Mouse (Mus musculus): ENCODE data around the gene 4933434E20Rik. TPM values are rescaled to one million over a fixed set of nuclear protein-coding genes. Genes with fewer than 3 reads are reported as not detected.

The 4933434E20Rik gene
- total RNA-seq (2021), result 10 to 100 TPM; 81.6 to 85.9 TPM
- long read RNA-seq, experiment 1, transcript 4933434E20Rik-206 (7 exons, 2,510 nt), result major isoform, 50 of 69 reads
- long read RNA-seq, experiment 1, partial matches to known transcripts, result 3 of 69 reads
- long read RNA-seq, experiment 1, other reads (novel, unspliced or antisense), result 12 of 69 reads
- long read RNA-seq, experiment 2, transcript 4933434E20Rik-206 (7 exons, 2,510 nt), result major isoform, 9 of 13 reads
- long read RNA-seq, experiment 2, partial matches to known transcripts, result 0 of 13 reads
- long read RNA-seq, experiment 2, other reads (novel, unspliced or antisense), result 3 of 13 reads

DNA sequence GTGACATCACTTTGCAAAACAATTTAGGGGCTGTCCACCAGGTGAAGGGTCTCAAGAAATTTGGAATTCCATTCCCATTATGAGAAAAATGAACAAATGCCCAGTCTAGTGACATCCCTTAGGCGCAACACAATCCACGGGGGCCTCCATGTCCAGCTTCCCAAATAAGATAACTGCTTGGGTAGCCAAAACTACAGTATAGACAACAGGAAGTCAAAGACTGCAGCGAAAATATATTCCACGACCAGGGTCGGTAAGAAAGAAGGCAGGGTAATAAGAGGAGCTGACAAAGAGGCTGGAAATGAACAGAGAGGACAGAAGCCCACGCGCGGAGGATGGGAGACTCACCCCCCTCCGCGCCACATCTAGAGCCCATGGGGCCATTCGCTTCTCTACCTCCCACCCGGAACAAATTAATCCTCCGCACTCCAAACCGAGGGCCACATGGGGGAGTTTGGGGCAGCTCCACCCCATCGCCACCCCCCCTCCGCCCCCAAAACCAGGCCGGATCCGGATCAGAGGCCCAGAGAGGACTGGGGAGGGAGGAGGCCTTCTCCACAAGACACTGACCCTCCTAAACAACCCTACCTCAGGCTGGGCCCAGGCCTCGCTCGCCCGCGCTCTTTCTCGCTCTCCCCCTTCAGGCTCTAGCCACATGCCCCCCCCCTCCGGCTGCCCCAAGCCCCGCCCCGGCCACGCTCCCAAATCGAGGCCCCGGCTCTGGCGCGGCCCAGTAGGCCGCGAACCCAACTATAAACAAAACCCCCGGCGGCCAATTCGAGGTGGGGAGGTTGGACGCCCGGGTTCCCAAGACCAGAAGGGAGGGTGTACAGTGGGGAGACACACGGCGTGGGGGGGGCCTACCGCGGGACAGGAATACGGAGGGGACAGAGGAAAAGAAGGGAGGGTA is at the start of gene 4933434E20Rik:
Gene 4933434E20Rik (plus strand): TSS at position 196 of the 910 bp plus-strand sequence.
- DNase-seq, result peak; percentile 64 to 73

- no peak for DNase-seq
Measured at GRCm38 (mm10) chr3:90004091-90004796, 47.2 kb upstream of the 4933434E20Rik start.

DNA sequence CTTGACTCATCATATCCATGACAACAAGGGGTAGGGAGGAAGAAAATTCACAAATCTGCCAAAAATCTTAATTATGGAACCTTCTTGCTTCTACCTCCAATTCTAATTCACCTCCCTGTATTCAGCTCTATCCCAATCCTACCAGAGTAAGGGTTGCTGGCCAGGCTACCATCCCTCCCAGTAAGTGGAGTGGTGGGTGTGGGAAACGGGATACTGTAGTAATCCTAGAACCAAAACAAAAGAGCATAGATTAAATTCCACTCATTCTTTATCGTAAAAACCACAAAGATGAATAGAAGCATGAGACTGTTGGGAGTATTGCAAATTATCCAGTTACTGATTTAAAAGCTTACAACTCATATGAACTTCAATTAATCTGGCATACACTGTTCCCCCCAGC is 41.1 kb upstream of the 4933434E20Rik start:
- no peak for DNase-seq

DNA sequence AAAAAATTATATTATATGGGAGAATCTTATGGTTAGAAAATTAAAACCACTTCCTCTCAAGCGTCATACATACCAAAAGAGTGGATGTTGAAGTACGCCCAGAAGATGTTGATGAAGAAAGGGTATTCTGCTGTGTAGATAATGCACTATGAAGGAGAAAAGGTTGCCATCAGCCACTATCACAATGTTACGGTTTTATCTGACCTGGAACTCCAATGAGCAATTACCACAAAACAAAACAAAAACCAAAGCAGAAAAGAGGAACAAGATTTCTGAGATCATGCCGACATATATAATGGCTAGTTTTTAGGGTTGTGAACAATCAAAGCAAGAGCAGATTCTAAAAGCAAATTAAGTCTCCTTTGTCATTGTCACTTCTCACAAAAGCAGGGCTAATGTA is 34.8 kb upstream of the 4933434E20Rik start:
- DNase-seq, result no peak

GRCm38 (mm10) chr3:90034653-90035052 is 16.8 kb upstream of the 4933434E20Rik start:
- DNase-seq, result no peak

DNA sequence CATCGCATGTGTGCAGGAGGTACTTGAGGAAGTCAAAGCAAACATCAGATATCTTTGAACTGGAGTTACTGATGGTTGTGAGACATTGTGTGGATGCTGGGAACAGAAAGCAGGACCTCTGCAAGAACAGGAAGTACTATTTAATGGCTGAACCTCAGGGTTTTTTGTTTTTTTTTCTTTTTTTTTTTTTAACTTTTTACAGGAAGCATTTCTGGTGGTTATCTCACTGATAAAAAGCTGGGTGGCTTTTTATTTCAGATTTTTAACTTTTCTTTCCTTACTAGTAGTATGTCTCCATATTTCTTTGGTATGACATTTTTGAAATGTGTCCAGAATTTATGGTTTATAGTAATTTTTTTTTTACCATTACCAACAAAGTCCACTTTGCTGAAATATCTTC is 15.2 kb upstream of the 4933434E20Rik start:
- no peak for DNase-seq

DNA sequence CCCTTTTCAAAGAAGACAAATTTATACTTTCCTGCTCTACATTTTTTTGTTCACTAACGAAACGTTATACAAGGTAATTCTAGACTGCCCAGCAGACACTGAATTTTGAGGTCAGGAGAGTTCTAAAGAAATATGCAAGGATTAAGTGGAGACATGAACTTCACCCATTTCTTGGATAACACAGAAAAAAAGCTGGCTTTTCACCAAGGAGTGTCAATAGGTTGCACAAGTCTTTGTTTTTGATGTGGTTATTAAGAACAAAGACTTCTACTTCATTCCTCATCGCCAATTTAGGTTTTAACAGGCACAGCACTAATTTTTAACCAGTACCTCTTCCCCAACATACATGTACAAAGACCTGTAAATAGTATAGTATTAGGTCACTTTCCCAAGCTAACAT is 1.7 kb upstream of the 4933434E20Rik start:
- DNase-seq, result no peak

DNA sequence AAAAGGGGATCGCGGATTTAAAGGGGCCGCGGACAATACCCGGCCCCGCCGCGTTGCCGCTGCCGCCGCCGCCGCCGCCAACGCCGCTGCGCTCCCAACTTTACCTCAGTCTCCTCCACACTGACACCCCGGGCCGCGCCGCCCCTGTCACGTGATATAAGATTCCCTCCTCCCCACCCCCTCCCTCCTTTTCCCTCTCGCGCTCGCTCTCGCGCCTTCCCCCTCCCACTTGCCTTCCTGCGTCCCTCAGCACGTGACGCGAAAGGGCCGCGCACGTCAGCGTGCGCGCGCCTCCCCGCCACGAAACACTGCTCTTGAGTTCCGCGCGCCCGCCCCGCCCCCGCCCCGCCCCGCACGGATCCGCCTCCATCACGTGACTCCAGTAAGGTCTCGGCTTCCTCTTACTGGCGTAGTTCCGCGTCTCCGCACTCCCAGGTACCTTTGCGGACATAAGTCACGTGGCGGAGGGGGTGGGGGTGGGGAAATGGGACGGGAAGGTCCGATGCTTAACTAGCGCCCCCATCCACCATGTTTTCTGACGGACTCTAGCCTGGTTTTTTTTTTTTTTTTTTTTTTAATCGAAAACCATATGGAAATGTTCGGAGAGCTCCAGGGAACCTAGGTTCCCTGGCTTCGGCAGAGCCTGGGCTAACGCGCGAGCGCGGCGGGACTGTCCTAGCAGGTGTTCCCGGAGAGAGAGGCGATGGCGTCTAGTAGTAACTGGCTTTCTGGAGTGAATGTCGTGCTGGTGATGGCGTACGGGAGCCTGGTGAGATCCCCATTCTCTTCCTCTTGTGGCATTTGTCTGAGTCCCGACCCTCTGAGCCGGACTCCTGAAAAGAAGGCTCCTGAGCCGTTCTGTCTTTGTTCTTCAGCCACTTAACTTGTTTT is 1.2 kb downstream of the 4933434E20Rik start, which contains the start of gene Ubap2l:
Gene Ubap2l (minus strand): TSS at position 278 of the 891 bp plus-strand sequence.
- peak; percentile 95 to 96 for DNase-seq

GRCm38 (mm10) chr3:90061549-90061948 is 10.1 kb downstream of the 4933434E20Rik start:
- no peak for DNase-seq

GRCm38 (mm10) chr3:90062539-90062938 is 11.1 kb downstream of the 4933434E20Rik start:
- no peak for DNase-seq

DNA sequence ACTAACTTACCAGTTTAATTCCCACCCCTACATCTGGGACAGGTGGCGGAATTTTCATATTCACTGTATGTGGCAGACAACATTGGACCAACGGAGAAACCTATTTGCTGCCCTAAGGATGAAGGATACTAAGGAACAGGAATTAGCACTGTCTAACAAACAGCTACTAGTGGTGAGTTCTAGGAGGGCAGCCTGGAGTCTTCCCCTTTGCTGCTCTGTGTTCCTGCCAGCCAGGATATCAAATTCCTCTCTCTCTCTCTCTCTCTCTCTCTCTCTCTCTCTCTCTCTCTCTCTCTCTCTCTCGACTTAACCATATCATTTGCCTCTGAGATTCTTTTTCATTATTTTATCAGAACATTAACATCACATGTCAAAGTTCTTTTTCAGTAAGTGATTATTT is 12.9 kb downstream of the 4933434E20Rik start:
- no peak for DNase-seq

DNA sequence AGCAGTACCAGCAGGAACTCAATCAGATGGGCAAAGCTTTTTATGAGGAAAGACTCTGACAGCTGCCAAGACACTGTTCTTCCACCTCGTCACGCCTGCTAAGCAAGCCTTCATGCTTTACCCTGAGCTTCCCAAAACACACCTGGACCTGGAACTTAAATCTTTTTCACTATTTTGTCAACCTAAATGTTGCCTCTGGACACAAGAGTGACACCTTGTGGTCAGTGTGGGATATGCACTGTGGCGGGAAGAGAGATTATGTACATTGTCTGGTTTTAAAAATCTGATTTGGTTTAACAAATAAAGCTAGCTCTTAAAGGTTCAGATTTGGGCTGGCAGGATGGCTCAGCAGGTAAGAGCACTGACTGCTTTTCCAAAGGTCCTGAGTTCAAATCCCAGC is 14.1 kb downstream of the 4933434E20Rik start:
- peak; percentile 35 to 40 for DNase-seq

DNA sequence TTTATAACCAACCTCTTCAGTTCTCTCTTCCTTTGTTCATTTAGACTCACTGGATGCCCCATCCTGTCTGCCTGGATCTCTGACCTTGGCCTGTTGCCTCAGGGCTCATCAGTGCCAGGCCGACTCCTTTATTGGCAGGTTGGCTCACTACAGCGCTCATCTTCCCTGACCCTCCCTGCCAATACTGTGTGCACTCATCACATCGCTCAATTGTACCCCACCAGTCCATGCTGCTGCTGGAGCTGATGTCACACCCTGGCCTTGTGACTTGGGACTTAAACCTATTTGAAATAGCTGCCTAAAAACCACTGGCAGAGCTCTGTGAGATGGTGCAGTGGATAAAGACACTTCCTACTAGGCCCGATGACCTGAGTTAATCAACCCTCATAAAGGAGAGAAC is 16.4 kb downstream of the 4933434E20Rik start:
- DNase-seq, result peak; percentile 21 to 62

DNA sequence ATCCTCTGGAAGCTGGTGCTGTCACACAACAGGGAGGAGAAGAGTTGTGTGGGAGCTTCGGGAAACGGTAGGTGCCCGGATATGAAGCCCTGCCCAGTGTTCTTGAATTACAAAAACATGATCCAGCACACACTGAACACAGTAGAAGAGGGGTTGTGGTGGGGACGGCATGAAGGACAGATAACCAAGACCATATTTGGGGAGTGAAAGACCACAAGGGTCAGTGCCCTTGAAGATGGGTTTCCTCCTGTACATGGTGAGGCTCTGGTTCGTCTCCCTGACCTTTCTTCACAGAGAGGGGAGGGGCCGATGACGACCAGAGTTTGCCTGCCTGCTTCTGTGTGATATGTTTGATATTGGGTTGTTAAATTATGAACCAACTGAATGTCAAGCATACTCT is 18.3 kb downstream of the 4933434E20Rik start:
- peak in 1 of 2 experiments; percentile 24 for DNase-seq

DNA sequence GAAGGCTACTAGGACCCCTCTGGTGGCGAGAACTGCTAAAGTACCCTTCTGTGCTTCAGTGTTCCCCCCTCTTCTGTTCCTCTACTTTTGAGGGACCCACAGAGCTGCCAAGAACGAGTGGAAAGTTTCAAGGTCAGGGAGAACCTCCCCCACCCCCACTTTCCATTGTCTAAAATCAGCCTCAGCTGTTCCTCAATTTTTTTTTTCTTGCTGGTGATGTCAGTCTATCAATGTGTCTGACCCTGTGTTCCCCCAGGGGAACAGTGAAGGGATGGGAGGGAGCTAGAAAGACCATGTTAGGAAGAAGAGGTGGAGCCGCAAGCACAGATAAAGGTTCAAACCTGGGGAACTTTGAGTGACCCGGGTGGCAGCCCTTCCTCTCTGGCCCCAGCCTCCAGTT is 20.9 kb downstream of the 4933434E20Rik start, which contains the start of gene Tpm3:
Gene Tpm3 (plus strand): TSS at position 356 of the 400 bp plus-strand sequence.
- no peak for DNase-seq

- peak; percentile 78 to 84 for DNase-seq
Measured at GRCm38 (mm10) chr3:90076921-90077716, 25.7 kb downstream of the 4933434E20Rik start.

GRCm38 (mm10) chr3:90078224-90078623 is 26.8 kb downstream of the 4933434E20Rik start:
- DNase-seq, result no peak

DNA sequence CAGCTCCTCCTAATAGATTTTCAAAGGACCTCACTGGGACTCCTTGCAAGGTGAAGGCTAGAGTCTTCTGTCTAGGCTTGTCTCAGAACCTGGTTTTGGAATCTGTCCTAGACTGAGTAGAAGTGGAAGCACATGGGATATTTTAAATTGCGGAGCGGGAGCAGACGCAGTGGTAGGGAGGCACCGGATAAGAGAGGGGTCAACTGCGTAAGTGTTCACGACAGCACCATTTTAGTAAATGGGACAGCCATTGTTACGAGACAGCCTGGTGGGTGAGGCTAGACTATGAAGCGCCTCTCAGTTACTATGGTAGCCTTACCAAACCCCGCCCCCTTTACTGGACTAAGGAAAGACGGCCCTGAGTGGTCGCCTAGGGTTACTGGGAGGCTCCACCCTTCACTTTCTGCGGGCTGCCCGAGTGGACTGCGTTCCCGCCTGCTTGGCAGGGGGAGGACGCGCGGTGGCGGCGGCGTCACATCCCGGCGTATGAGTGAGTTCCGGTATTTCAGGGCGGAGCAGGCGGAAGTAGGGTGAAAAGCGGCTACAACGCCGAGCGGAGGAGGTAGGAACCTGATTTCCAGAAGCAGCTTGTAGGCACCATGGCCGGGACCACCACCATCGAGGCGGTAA is 27.8 kb downstream of the 4933434E20Rik start:
- DNase-seq, result peak; percentile 97

- peak; percentile 80 to 81 for DNase-seq
Measured at GRCm38 (mm10) chr3:90079763-90080497, 28.5 kb downstream of the 4933434E20Rik start.

Measured in adrenal gland, postnatal 36 days (tissue).